Mouse (Mus musculus): ENCODE results near the gene 1700017B05Rik. TPM values are rescaled to one million over a fixed set of nuclear protein-coding genes. Genes with fewer than 3 reads are reported as not detected.

Gene 1700017B05Rik
- polyA plus RNA-seq, 1 experiment from 2014 or later = 27.8 TPM

DNA sequence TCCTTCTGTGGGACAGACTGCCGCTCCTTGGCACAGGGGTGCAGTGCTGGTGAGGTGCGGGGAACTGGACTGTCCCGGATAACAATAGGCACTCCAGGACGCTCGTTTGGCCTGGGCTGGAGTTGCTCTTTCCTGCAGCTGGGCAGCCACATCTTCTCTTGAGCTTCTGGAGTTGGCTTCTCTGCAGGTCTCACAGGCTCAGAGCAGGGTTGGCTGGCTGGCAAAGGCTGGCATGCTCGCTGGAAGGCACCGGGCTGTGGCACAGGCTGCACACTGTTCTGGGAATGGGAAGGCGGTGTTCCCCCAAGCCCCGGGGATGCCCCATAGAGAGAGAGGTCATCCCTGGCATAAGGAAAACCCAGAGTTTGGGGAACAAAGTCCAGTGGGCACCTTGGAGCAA is 4.8 kb downstream of the 1700017B05Rik start:
- H3K4me2 ChIP-seq (replicated peaks; ENCODE audit: low read depth, low read length) = no peak overlapping the region
- no peaks in the 10 kb centered on the region for H3K9me3 ChIP-seq (ENCODE audit: control insufficient read depth, low read length)
- no peak overlapping the region for H3K4me3 ChIP-seq (ENCODE audit: low read length)
- no peak for ATAC-seq (ENCODE audit: low FRiP score, low TSS enrichment)
- peaks cover 8% of the 10 kb centered on the region; the same call in 1 of the 2 replicates for H3K4me1 ChIP-seq (ENCODE audit: control insufficient read depth, insufficient read depth, low read length)
- no peak overlapping the region for H3K9ac ChIP-seq (ENCODE audit: low read depth, low read length)
- no peaks in the 10 kb centered on the region for H3K27me3 ChIP-seq (ENCODE audit: control insufficient read depth, insufficient read depth, low read length)
- H3K27ac ChIP-seq (ENCODE audit: low read depth, low read length) = no peak overlapping the region
- 97% methylated on average over 9 of the region's 9 CpGs for WGBS
- peaks cover 57% of the 10 kb centered on the region for H3K36me3 ChIP-seq (ENCODE audit: control insufficient read depth, insufficient read depth, low read length)

DNA sequence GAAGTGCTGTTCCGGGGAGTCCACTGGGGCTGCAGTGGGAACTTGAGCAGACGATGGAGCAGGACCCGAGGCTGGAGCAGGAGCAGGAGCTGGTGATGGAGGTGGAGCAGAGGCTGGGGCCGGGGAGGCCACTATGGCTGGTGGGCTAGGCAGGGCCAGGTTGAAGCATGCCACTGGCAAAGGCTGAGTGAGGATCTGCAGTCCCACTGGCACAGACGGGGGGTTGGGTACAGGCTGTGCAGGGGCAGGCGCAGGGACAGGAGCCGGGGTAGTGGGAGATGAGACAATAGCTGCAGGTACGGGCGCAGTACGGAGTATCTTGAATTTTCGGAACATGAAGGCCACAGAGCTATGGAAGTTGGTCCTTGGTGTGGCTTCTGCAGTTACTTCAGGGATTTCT is 5.6 kb downstream of the 1700017B05Rik start:
- H3K9ac ChIP-seq (ENCODE audit: low read depth, low read length) = no peak overlapping the region
- WGBS = 94% methylated on average over 11 of the region's 11 CpGs
- no peak for ATAC-seq (ENCODE audit: low FRiP score, low TSS enrichment)
- no peak overlapping the region for H3K4me3 ChIP-seq (ENCODE audit: low read length)
- H3K9me3 ChIP-seq (ENCODE audit: control insufficient read depth, low read length) = no peaks in the 10 kb centered on the region
- H3K27me3 ChIP-seq (ENCODE audit: control insufficient read depth, insufficient read depth, low read length) = no peaks in the 10 kb centered on the region
- H3K36me3 ChIP-seq (ENCODE audit: control insufficient read depth, insufficient read depth, low read length) = peaks cover 64% of the 10 kb centered on the region
- H3K4me1 ChIP-seq (ENCODE audit: control insufficient read depth, insufficient read depth, low read length) = peaks cover 8% of the 10 kb centered on the region; the same call in 1 of the 2 replicates
- H3K27ac ChIP-seq (ENCODE audit: low read depth, low read length) = no peak overlapping the region
- no peak overlapping the region for H3K4me2 ChIP-seq (replicated peaks; ENCODE audit: low read depth, low read length)

DNA sequence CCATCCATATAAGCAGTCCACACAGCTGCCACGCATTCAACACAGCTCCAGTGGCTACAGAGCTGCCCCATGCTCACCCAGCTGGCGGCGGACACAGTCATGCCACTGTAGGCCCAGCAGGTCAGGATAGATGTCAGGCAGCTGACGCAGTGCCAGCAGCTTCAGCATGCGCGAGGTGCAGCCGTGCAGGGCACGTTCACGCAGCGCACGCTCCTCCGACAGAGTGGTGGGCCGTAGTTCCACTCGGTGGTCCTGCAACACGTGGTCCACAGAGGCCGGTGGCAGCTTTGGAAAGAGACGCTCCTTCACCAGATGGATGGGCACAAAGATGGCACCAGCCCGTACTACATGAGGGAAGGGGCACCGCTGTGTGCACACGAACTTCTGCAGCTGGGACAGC is 6.1 kb downstream of the 1700017B05Rik start:
- Histone ChIP-seq H3K36me3 (ENCODE audit: control insufficient read depth, insufficient read depth, low read length) (peaks cover 68% of the 10 kb centered on the region), H3K9ac (ENCODE audit: low read depth, low read length) (no peak overlapping the region), H3K4me2 (replicated peaks; ENCODE audit: low read depth, low read length) (no peak overlapping the region), H3K4me1 (ENCODE audit: control insufficient read depth, insufficient read depth, low read length) (peaks cover 8% of the 10 kb centered on the region; the same call in 1 of the 2 replicates), H3K27ac (ENCODE audit: low read depth, low read length) (no peak overlapping the region), H3K27me3 (ENCODE audit: control insufficient read depth, insufficient read depth, low read length) (no peaks in the 10 kb centered on the region), H3K9me3 (ENCODE audit: control insufficient read depth, low read length) (no peaks in the 10 kb centered on the region), H3K4me3 (ENCODE audit: low read length) (no peak overlapping the region)
- ATAC-seq (ENCODE audit: low FRiP score, low TSS enrichment) = no peak
- WGBS = 96% methylated on average over 20 of the region's 20 CpGs

DNA sequence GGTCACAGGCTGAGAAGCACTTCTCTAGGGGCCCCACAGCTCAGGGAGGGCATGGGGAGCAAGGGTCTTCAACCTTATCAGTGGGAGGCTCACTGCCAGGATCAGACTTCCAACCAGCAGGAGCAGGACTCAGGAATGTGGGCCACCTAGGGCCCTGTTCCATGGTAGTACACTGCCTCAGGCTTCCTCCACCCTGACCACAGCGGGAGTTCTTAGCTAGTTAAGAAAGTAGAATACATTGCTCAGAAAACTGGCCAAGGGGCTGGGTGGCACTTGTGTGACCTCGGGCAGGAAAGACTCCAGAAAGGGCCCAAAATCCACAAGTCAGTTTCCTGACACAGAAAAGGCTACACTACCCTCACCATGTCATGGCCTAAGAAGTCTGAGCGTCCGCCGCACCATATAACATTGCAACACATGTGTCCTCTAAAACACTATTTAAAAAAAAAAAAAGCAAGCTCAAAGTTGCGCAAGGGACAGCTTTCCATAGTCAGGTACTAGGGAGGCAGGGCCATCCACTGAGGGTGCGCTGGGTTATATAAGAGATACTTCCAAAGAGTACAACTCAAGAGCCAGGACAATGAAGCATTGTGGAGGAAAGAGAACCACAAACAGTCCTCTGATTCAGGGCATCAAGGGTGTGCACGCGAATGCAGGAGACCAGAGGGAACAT is 7.5 kb downstream of the 1700017B05Rik start:
- Histone ChIP-seq H3K9ac (ENCODE audit: low read depth, low read length) (no peak overlapping the region), H3K27me3 (ENCODE audit: control insufficient read depth, insufficient read depth, low read length) (no peaks in the 10 kb centered on the region), H3K4me3 (ENCODE audit: low read length) (no peak overlapping the region), H3K4me2 (replicated peaks; ENCODE audit: low read depth, low read length) (no peak overlapping the region), H3K36me3 (ENCODE audit: control insufficient read depth, insufficient read depth, low read length) (peaks cover 70% of the 10 kb centered on the region), H3K9me3 (ENCODE audit: control insufficient read depth, low read length) (no peaks in the 10 kb centered on the region), H3K4me1 (ENCODE audit: control insufficient read depth, insufficient read depth, low read length) (no peaks in the 10 kb centered on the region), H3K27ac (ENCODE audit: low read depth, low read length) (no peak overlapping the region)
- ATAC-seq (ENCODE audit: low FRiP score, low TSS enrichment) = no peak
- 94% methylated on average over 9 of the region's 9 CpGs for WGBS

DNA sequence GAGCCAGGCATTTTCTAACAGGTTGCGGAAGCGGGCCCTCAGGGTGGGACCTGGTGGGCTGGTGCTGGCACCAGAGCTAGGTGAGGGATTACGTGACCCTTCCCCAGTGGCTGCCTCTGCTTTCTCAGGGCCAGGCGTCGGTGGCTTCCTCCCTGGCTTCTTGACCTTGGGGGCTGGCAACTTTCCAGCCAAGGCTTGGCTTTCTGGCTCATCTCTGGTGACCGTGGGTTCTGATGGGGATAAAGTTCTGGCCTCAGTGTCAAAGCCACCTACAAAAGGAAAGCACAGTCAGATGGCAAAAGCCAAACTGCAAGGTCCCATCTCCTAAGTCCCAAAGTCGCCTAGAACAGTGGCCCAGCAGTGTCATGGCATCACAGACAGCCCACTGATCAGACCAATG is 8.4 kb downstream of the 1700017B05Rik start:
- 89% methylated on average over 7 of the region's 7 CpGs for whole genome bisulfite sequencing
- no peak overlapping the region for H3K9ac ChIP-seq (ENCODE audit: low read depth, low read length)
- H3K4me1 ChIP-seq (ENCODE audit: control insufficient read depth, insufficient read depth, low read length) = no peaks in the 10 kb centered on the region
- no peak overlapping the region for H3K4me3 ChIP-seq (ENCODE audit: low read length)
- H3K27me3 ChIP-seq (ENCODE audit: control insufficient read depth, insufficient read depth, low read length) = no peaks in the 10 kb centered on the region
- no peaks in the 10 kb centered on the region for H3K9me3 ChIP-seq (ENCODE audit: control insufficient read depth, low read length)
- no peak overlapping the region for H3K27ac ChIP-seq (ENCODE audit: low read depth, low read length)
- H3K36me3 ChIP-seq (ENCODE audit: control insufficient read depth, insufficient read depth, low read length) = peaks cover 70% of the 10 kb centered on the region
- no peak overlapping the region for H3K4me2 ChIP-seq (replicated peaks; ENCODE audit: low read depth, low read length)
- no peak for ATAC-seq (ENCODE audit: low FRiP score, low TSS enrichment)

DNA sequence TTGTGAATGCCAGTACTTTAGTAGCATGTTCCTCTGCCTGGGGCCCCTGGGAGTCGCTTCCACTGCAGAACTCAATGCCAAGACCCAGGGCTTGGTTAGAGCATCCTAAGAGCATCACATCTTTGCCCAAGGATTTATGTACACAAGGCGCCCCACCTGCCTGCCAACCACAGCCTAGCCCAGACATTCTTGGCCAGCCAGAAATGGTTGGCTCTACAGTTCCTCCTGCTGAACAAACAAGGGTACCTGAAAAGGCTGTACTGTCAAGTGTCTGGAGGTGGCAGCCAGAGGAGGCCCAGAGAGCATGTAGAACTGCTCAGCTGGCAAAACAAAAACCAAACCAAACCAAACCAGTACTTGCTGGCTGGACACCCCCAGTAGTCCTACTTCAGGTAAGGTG is 11.3 kb downstream of the 1700017B05Rik start:
- Histone ChIP-seq H3K4me1 (ENCODE audit: control insufficient read depth, insufficient read depth, low read length) (peaks cover 7% of the 10 kb centered on the region; the same call in 1 of the 2 replicates), H3K36me3 (ENCODE audit: control insufficient read depth, insufficient read depth, low read length) (peaks cover 42% of the 10 kb centered on the region), H3K4me2 (replicated peaks; ENCODE audit: low read depth, low read length) (no peak overlapping the region), H3K27me3 (ENCODE audit: control insufficient read depth, insufficient read depth, low read length) (no peaks in the 10 kb centered on the region), H3K4me3 (ENCODE audit: low read length) (no peak overlapping the region), H3K9ac (ENCODE audit: low read depth, low read length) (no peak overlapping the region), H3K27ac (ENCODE audit: low read depth, low read length) (no peak overlapping the region), H3K9me3 (ENCODE audit: control insufficient read depth, low read length) (no peaks in the 10 kb centered on the region)
- ATAC-seq (ENCODE audit: low FRiP score, low TSS enrichment) = no peak
- 96% methylated on average over 2 of the region's 2 CpGs for WGBS

DNA sequence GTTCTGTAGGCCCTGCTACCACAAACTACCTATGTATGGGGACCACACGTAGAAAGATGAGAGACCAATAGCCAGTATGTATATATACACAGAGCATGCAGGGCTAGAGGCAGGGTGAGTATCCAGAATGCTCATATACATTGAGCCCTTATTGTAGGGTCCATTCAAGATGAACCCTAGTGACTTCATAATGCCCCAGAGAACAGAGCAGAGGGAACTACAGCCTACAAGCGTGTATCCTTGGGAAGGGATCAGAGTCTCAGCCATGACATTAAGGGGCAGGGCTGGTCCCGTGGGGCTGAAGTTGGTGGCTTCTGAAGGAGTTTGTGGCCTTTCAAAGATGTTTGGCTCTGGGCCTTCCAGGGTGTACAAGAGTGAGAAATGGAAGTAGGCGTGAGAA is 12.4 kb downstream of the 1700017B05Rik start:
- H3K9me3 ChIP-seq (ENCODE audit: control insufficient read depth, low read length) = no peaks in the 10 kb centered on the region
- H3K36me3 ChIP-seq (ENCODE audit: control insufficient read depth, insufficient read depth, low read length) = peaks cover 34% of the 10 kb centered on the region
- no peak overlapping the region for H3K27ac ChIP-seq (ENCODE audit: low read depth, low read length)
- WGBS = 93% methylated on average over 4 of the region's 4 CpGs
- H3K4me3 ChIP-seq (ENCODE audit: low read length) = no peak overlapping the region
- H3K4me1 ChIP-seq (ENCODE audit: control insufficient read depth, insufficient read depth, low read length) = peaks cover 7% of the 10 kb centered on the region; the same call in 1 of the 2 replicates
- H3K9ac ChIP-seq (ENCODE audit: low read depth, low read length) = no peak overlapping the region
- H3K4me2 ChIP-seq (replicated peaks; ENCODE audit: low read depth, low read length) = no peak overlapping the region
- no peaks in the 10 kb centered on the region for H3K27me3 ChIP-seq (ENCODE audit: control insufficient read depth, insufficient read depth, low read length)
- no peak for ATAC-seq (ENCODE audit: low FRiP score, low TSS enrichment)

DNA sequence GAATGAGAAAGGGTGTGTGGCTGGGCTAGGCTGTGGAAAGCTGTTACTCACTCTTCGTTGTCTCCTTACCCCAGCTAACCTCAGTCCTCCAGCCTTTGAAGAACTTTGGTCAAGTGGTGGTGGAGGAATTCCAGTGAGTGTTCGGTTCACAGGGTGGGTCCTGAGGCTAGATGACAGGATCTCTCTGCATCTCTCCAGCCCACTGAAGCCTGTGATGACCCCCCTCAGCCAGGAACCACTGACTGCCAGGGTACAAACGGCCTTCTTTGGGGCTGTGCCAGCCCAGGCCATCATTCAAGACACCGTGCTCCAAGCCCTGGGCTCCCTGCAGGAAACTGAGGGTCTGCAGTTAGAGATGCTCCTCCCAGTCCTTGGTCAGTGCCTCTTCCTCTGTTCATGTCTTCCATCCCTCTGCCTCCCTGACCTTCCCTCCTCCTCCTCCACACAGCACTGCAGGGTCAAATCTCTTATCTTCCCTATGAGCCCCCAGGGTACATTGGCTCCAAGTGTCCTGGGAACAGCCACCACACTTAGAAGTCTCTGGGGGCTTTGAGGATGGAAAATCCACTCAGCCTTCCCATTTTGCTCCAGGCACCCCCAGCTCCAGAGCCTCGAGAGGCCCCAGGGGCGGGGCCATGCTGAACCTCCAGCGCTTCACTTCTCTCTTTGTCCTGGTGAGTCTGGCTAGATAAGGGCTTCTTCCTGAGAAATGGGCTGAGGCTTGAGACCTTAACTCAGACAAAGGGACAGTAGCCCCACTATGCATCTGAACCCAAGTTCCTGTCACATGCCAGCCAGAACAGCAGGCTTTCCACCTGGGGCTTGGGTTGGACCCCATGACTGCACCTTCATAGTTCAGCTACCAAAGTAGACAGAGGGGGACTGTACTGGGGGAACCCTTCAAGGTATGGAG is 14.1 kb downstream of the 1700017B05Rik start:
- Histone ChIP-seq H3K4me3 (ENCODE audit: low read length) (no peak overlapping the region), H3K27ac (ENCODE audit: low read depth, low read length) (no peak overlapping the region), H3K4me2 (replicated peaks; ENCODE audit: low read depth, low read length) (no peak overlapping the region), H3K4me1 (ENCODE audit: control insufficient read depth, insufficient read depth, low read length) (peaks cover 11% of the 10 kb centered on the region; the same call in 1 of the 2 replicates), H3K36me3 (ENCODE audit: control insufficient read depth, insufficient read depth, low read length) (peaks cover 19% of the 10 kb centered on the region), H3K27me3 (ENCODE audit: control insufficient read depth, insufficient read depth, low read length) (no peaks in the 10 kb centered on the region), H3K9ac (ENCODE audit: low read depth, low read length) (no peak overlapping the region), H3K9me3 (ENCODE audit: control insufficient read depth, low read length) (no peaks in the 10 kb centered on the region)
- ATAC-seq (ENCODE audit: low FRiP score, low TSS enrichment) = no peak
- WGBS = 63% methylated on average over 7 of the region's 7 CpGs

DNA sequence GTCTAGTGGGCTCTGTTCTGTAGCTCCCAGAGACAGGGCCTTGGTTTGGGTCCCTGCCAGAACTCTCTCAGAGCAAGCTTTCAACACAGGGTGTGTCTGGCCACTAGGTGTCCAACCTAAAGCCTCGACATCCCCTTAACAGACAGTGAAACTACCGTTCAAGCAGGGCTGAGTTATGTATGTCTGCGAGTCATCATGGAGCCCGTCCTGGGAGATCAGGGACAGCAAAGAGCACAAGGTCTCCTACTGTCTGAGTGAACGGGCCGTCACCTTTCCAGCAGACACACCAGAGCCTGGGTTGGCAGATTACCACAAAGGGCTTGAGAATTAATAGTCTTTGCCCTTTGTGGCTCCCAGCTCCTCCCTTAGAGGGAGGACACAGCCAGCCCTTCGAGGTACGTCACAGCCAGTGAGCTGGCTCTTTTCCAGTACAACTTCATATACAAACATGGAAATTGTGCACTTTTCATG is 15.2 kb downstream of the 1700017B05Rik start:
- H3K27ac ChIP-seq (ENCODE audit: low read depth, low read length) = no peak overlapping the region
- WGBS = 53% methylated on average over 8 of the region's 8 CpGs
- H3K4me2 ChIP-seq (replicated peaks; ENCODE audit: low read depth, low read length) = no peak overlapping the region
- no peak overlapping the region for H3K4me3 ChIP-seq (ENCODE audit: low read length)
- H3K9ac ChIP-seq (ENCODE audit: low read depth, low read length) = no peak overlapping the region
- no peaks in the 10 kb centered on the region for H3K27me3 ChIP-seq (ENCODE audit: control insufficient read depth, insufficient read depth, low read length)
- no peak for ATAC-seq (ENCODE audit: low FRiP score, low TSS enrichment)
- H3K36me3 ChIP-seq (ENCODE audit: control insufficient read depth, insufficient read depth, low read length) = peaks cover 8% of the 10 kb centered on the region; the same call in 1 of the 2 replicates
- peaks cover 11% of the 10 kb centered on the region; the same call in 1 of the 2 replicates for H3K4me1 ChIP-seq (ENCODE audit: control insufficient read depth, insufficient read depth, low read length)
- no peaks in the 10 kb centered on the region for H3K9me3 ChIP-seq (ENCODE audit: control insufficient read depth, low read length)
